Mouse (Mus musculus) forelimb bud, embryonic 11.5 days (tissue): ENCODE results near the gene Zfp449.

ENCODE experiments used
- DNase-seq: peaks from one replicate; pipeline ENCODE4 v3.0.0-alpha.2; 2012; ENCODE audit warnings: low read depth, low spot score

The Zfp449 gene

GRCm38 (mm10) chrX:56346176-56346931 is at the start of gene Zfp449:
Zfp449 (plus strand) TSS chrX:56346400.
- DNase-seq = peak; percentile 81

GRCm38 (mm10) chrX:56307597-56307996 is 38.6 kb upstream of the Zfp449 start:
- DNase-seq = no peak

GRCm38 (mm10) chrX:56312813-56313212 is 33.4 kb upstream of the Zfp449 start:
- no peak for DNase-seq

GRCm38 (mm10) chrX:56322096-56322495 is 24.1 kb upstream of the Zfp449 start:
- DNase-seq = no peak

- DNase-seq = no peak
These were observed 23.5 kb upstream of the Zfp449 start for GRCm38 (mm10) chrX:56322731-56323130.

- DNase-seq = no peak
These were observed 14.2 kb upstream of the Zfp449 start for GRCm38 (mm10) chrX:56332046-56332445.

- peak; percentile 24 for DNase-seq
These were observed 5.9 kb upstream of the Zfp449 start for GRCm38 (mm10) chrX:56340305-56340704.

GRCm38 (mm10) chrX:56342921-56343320 is 3.3 kb upstream of the Zfp449 start:
- DNase-seq = no peak

- DNase-seq = no peak
These were observed 693 bp downstream of the Zfp449 start for GRCm38 (mm10) chrX:56346932-56347253.

- peak; percentile 44 for DNase-seq
These were observed 28.4 kb downstream of the Zfp449 start, which contains the start of gene Smim10l2a for GRCm38 (mm10) chrX:56374431-56375128. Smim10l2a (plus strand) TSS chrX:56374586.

- DNase-seq = no peak
These were observed 34.7 kb downstream of the Zfp449 start for GRCm38 (mm10) chrX:56380852-56381251.

- no peak for DNase-seq
These were observed 37.9 kb downstream of the Zfp449 start for GRCm38 (mm10) chrX:56384142-56384541.

- DNase-seq = no peak
These were observed 58.4 kb downstream of the Zfp449 start for GRCm38 (mm10) chrX:56404646-56405045.

GRCm38 (mm10) chrX:56405482-56405881 is 59.3 kb downstream of the Zfp449 start:
- no peak for DNase-seq

- peak; percentile 16 for DNase-seq
These were observed 59.9 kb downstream of the Zfp449 start for GRCm38 (mm10) chrX:56406128-56406527.
